Mouse (Mus musculus): ENCODE results near the gene Chst15.

Chst15 gene

DNA sequence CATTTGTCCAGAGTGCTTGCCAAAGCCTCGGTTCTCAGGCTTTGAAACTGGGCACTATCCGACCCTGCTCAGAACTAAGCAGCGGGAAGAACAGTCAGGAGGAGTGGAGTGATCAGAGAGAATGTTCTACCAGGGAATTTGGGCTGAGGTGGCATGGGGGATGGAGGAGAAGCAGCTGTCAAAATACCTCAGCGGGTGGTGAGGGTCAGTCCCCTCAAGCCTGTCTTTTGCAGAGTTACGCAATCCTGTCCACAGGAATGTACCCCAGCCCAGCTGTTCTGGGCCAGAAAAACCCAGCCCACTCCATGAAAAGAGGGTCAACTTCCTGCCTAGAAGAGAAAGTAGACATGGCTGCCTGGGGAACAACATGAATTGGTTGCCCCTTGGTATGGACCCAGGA is 56.4 kb downstream of the Chst15 start:
- DNase-seq: no peak

DNA sequence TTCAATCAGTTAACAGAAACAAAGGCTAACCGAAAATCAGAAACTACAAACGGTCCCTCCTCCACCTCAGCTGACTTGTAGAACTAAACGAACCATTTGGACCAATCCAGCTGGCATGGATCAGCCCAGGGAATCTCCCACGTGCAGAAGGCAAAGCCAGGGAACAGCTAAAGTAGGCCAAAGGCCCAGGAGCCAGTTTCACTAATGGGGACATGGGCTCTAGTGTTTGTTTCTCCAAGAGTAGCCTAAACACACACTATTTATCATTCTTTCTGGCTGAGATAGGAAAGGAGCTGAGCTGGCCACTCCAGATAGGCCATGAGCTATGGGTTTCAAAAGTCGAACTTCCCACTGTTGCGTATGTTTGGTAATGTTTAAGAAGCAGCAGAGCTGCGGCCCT is 58.2 kb downstream of the Chst15 start:
- DNase-seq: peak; percentile 59 to 69

DNA sequence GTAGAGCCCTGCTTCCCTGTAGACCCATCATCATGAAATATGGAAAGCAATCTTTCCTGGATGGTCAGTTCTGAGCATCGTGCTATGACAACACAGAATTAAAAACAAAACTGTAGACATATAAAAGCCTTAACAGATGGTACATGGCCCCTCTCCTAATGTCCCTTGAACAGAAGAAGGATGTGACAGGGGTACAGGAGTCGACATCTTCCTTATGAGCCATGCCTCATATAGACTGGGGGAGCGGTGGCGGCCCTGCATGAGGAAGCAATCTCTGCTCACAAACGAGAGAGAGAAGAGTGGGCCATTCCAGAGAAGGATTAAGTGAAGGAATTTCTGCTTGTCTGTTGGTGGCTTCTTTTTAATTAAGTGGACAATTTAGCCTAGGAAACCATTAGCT is 58.8 kb downstream of the Chst15 start:
- DNase-seq: no peak

DNA sequence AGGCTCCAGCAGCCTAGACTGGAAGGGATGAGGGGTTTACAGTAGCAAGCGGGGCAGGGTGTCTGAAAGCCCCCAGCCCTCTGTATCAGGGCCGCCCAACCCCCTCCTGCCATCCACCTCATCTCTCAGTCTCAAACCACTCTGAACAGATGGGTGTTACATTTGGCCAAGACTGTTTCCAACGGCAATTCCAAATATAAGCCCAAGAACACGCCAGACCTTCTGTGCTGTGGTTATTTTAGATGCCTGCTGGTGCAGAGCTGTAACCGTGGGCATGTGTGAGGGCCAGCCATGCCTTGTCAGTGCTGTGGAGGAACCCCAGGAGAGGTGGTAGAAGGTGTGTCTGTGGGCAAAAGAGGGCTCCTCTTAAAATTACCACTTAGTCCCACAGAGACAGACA is 63.5 kb downstream of the Chst15 start:
- no peak for DNase-seq

DNA sequence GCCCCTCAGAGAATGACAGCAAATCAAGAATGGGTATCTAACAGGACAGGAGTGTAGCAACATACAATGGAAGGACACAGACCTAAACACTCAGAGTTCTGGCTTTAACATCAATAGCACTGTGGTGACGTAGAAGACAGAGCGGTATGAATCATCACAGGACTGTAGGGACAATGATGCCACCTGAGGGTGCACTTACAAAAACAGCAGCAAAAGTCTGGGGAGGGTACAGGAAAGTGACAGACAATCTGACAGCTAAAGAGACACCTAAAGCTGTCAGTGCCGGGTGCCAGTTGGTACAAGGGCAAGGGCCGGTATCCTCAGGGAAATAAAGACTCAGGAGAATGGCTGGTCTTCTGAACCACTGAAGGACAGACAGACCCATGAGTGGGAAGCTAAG is 64.0 kb downstream of the Chst15 start:
- no peak for DNase-seq

DNA sequence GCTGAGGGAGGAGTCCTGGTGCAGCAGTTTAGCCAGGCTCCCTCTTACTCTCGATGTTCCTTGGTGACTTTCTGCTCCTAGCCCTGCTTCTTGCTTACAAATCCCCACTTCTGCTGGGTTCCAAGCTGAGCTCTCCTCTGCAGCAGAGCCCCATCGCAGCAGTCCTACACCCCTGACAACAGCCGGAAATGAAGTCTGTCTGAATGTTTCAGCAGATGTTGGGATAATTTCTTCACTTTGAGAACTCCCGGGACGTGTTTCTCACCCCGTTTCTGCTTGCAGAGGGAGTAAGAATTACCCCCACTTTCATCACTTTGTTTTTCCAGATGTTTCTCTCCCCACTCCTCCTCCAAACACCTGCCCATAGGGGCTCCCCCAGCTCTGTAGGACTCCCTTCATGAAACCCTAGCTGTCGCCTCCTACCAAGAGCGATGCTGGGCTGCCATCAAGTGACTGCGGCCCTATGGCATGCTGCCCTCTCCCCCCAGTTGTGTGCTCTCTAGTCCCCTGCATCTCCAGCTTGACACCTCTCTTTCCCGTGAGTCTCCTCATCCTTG is 67.4 kb downstream of the Chst15 start:
- DNase-seq: no peak

DNA sequence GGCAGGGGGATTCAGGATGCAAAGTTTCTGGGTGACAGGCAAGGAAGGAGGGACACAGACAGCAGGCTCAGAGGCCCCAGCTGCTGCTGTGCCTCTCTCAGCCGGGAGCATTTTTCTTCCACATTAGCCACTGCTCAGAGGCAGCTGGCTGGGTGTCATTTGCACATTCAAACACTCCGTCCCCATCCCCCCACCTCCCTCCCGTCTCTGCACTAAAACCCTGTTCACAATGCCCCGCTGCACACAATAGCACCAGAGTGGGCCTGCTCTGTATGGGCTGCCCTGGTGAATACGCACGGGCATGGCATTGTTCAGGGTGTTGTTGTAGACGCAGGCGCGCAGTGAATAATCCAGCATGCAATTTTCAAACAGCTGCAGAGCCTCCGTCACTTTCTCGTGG is 69.5 kb downstream of the Chst15 start:
- DNase-seq: peak; percentile 57 to 70

DNA sequence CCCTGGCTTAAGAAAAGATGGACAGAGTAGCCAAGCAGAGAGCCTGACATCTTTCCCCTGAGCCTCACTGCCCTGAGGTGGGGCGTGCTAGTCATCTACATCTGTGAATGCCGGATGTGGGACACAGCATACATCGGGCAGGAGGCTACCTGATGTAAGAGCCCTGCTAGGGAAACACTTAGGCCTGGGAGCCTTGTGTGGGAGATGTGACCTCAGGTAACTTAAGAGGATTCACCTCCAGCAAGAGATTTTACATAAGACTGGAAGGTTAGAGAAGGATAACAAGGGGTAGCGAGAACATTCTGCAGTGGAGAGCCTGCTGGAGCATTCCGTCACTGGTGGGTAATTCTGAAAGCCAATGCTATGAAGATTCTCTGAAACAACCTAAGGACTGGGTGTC is 69.9 kb downstream of the Chst15 start:
- DNase-seq: no peak

DNA sequence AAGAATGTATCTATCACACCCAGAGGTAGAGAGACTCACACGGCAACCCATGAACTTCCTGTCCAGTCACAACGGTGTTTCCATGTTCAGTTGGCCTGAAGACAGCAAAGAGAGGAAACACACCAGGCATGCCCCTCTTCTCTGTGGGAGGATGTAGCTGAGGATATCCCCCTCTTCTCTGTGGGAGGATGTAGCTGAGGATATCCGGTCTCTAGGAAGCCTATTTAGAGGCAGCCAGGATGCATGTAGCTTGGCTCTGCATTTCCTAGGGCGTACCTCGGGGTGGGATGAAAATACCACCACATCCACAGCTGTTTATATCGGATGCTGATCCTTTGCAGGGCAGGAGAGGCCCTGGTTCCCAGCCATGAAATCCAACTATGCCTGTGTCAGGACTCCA is 71.3 kb downstream of the Chst15 start:
- DNase-seq: no peak

DNA sequence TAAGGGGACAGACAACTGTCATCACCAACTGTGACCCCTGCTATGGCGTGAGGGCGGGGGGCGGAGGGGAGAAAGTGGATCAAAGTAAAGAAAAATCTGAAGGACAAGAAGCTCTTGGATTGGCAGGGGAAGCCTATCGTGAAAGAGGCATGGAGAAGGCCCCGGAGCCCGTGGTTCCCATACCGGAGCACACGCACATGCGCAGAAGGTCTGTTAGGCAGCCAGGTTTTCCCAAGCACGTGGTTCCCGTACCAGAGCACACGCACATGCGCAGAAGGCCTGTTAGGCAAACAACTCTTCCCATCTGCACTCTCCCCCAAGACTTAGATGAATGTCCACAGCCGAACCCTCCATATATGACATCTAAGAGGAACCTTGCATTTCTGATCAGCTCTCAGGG is 72.4 kb downstream of the Chst15 start:
- DNase-seq: no peak

DNA sequence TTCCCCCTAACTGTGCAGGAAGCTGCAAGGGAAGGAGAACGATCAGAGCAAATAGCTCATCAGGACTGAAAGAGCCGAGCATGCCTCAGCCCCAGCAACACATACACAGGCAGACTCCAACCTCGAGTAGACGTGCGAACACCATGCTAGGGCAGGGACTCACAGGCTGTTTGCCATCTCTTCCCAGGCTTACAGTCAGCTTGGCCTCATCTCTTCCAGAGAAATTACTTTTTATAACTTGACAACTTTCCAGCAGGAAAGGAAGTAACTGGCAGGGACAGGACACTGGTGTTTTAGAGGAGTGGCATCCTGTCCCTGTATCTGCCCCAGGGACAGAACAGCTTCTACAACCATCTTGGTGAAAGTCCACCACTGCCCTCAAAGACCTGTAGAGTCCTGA is 73.8 kb downstream of the Chst15 start:
- DNase-seq: no peak

DNA sequence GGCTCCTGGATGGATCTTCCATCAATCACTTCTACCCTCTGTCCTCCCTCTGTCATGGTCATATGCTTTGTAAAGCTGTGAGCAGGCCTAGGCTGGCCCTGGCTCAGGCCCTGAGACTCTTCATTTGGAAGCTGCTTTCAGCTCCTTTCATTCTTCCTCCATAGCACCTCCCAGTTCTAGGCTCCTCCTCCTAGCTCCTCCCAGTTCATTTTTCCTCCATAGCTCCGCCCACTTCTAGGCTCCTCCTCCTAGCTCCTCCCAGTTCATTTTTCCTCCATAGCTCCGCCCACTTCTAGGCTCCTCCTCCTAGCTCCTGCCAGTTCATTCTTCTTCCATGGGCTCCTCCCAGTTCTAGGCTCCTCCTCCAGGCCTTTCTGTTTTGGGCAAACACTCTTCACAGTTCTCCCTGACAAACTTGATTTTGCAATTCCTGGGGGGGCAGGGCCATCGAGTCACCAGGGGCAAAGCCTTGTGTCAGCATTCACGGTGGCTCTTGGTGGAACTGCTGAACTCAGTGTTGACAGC is 74.3 kb downstream of the Chst15 start:
- DNase-seq: peak in 1 of 2 experiments; percentile 51

DNA sequence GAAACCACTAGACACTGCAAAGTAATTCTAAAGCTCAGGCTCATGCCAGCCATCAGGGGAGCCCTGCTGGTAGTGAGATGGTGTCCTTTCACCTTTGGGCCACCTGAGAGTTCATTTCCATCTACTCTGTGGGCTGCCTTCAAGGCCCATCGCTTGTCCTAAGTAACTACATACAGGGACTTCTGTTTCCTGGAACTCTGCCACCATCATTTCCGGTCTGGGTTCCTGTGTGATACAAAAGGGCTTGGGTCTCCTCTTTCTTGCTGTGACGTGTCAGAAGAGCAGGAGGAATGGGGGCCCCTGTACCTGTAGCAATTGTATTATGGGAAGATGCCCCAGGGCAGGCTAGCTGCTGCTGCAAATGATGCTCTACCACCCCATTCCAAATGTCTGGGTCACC is 78.1 kb downstream of the Chst15 start:
- DNase-seq: no peak

DNA sequence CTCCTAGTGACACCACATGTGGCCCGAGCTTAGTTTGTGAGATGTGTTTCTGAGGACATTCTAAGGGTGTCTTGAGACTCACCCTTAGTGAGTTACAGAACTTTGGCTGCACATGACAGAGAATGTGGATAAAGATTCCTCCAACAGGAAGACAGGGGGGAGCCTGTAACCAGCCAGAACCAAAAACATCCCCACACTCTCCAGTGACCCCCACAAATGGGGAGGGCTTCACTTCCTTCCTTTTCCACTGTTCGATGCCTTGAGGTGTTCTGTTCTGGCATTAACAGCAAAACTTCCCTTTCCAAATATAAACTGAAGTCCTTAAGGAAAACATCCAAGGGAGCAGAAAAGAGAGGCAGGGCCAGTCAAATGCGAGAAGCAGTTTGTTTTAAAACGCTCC is 79.8 kb downstream of the Chst15 start:
- DNase-seq: no peak

DNA sequence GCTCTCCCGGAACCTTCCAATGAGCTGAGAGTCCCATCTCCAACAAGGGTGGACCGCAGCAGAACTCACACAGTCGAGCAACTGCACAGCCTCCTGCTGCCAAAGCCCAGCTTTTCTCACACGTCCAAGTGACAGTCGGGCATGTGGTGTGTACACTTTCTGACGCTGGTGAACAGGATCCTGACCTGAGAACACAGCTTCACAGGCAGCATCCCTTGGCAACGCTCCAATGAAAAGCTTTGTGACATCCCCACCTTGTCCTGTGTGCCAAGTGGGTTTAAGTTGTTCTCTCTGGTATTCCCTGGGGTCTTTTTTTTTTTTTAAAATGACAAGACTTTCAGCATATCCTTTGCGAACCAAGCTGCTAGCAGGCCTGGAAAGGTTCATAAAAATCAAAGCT is 80.2 kb downstream of the Chst15 start:
- DNase-seq: peak in 1 of 2 experiments; percentile 38

DNA sequence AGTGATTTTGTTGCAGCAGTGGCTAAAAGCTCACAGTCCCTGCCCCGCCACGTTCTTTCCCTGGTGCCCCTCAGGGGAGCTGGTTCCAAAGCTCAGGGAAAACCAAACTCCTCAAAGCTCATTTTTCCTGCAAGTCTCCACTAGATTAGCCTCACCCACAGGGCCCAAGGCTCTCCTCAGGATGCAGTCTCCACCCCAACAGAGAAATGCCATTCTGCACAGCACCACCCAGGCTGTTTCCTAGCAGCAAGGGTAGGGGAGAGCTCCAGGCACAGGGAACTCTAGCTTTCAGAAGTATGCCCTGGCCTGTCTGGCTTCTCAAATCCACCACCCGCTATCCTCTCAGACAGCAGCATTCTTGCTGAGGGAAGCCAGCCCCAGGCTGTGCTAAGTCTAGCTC is 82.8 kb downstream of the Chst15 start:
- no peak for DNase-seq

DNA sequence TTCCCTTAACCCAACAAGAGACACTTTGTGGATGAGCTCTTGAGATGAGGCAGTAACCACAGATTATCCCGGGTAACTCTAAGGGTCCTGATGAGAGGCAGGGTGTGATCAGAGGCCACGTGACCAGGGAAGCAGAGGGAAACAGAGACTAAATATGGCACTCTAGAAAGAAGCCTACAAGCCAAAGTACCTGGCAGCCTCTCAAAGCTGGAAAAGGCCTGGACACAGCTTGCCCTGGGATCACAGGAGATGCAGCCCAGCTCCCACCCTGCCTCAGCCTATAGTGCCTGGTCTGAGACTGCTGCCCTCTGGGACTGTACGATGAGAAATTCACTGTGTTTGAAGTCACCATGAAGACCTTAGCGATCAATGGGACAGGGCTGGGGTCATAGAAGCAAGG is 83.3 kb downstream of the Chst15 start:
- DNase-seq: no peak

DNA sequence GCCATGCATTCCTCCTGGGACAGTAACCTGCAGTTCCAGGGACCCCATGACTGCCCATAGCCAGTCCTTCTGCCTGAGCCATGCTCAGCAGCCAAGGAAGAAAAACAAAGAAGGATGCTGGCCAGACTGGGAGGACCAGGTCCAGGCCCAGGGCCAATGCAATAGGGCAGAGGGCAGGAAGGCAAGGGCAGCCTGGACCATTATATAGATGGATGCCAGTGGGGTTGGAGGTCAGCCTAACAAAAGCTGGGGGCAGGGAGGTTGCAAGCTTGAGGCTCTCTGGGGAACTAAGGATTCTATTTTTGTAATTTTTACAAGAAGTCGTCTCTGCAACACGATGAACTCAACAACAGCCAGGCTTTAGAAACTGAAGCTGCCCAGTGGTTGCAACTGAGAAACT is 84.1 kb downstream of the Chst15 start:
- DNase-seq: peak; percentile 37 to 53

DNA sequence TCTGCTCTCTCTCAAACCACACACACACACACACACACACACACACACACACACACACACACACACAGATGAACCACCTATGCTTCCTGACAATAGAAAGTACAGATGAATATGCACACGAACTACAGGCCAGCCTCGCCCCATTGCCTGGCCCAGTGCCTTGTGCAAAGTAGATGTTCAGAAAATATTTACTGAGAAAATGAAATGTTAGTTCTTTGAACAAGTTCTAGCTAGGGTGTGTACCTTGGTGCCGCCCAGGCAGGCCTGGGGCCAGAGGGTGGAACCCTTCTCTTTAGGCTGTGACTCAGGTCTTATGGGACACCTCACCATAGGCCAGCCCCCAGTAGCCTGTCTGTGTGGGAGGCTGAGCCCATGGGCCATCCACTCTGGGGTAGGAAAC is 85.6 kb downstream of the Chst15 start:
- no peak for DNase-seq

DNA sequence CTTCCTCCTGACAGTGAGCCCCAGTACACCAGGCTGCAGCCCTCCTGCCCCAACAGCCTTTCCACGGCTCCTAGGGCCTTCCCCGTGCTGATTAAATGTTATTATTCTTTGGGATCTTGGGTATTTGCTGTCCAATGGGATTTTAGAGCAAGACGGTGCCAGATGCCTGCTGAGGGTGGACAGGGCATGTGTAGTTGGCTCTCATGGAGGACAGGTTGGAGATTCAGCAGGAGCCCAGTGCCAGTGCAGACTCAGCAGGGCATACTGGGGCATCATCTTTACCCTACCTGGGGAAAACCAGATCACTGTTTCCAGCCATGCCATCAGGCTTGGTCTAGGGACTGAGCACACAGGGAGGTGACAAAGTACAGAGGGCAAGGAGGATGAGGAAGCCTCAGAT is 86.1 kb downstream of the Chst15 start:
- DNase-seq: no peak

DNA sequence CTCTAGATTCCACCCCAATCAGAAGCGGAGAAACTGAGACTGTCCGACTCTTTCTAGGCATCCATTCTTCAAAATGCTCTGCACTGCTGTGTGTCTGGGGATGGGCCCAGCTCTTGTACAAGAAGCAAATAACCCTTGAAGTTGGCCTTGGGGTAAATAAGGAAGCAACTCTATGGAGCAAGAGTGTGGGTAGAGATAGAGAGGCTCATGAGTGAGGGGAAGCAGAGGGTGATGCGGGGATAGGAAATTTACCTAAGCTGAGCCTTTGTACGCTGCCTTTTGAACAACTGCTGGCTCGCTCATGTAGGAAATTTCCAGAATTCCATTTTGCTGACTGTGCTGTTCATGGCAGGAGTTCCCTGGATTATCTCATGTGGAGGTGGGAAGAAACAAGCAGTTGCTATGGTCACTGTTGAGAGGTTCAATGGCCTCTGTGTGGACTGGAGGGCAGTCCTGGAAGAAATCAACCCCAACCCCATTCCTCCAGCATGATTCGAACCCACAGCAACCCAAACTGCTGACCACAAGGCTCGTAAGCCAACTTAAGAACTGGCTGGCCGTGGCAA is 89.9 kb downstream of the Chst15 start:
- DNase-seq: no peak

DNA sequence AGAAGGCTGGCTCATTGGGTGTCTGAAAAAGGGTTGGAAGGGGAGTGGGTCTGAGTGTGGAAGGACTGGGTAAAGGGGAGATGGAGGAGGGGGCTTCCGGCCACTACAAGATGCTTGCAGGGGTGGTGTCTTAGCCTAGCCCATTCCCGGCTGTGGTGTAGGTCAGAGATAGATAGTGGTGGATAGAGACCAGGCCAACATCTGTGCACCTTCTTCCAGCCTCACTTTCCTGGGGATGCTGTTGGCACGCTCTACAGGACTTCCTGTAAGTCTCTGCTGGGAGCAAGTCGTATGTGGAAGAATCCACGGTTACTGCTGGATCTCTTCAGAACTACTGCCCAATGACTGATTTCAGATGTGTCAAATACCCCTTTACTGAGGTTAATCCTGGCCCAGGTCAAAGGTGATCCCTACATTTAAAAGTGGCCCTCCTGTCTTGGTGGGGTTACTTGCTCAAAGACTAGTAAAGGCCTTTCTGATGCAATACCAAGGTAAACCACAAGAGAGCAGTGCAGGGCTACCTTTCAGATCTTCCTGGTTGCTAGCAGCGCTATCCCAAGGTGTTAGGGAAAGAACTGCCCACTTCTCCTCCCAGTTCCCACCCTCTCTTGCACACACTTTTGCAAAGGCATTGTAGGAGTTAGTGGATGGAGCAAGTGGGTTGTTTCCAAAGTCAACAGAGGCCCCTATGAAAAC is 90.5 kb downstream of the Chst15 start:
- DNase-seq: peak; percentile 81 to 85

DNA sequence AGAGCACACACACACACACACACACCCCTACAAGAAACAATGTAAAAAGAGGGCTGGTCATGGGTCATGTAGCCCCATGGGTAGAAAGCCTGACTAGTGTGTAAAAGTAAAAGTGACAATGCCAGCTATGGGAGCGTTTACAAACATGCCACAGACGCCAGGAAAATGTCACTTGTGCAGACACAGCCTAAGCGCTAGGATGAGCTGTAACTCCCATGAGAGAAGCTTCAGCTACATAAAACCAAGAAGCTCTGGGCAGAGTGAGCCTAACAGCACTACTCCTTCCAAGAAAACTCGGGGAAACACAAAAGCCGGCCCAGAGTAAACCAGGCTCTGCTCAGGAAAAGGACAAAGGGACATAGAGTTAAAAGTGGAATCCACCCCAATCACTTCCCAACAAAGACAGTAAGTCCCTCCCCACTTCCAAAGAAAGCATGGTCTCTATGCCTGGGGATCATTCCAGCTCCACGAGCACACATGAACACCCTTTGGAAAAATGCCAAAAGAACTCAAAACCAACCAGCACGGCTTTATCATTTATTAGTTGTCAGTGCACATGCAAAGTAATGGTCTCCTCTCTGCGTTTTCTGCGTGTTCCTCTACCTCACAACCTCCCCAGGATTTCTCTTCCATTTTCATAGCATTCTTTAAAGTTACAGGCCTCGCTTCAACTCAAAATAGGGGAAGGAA is 93.4 kb downstream of the Chst15 start:
- no peak for DNase-seq

DNA sequence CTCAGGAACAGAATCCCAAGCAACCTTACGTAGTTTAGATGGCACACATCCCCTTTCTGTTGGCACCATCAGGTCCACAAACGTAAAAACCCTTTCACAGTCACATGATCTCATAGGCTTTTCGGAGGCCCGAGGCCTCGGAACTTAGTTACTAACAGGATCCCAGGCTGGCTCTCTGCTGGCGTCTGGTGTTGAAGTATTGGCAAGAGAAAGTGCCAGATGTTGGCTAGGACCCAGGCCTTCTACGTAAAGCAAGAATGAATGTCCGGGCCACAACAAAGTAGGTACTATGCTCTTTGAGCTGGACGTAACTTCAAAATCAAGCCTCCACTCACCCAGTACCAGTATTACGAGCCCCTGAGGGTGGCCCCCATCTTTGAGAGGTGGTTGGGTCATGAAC is 103.0 kb downstream of the Chst15 start:
- DNase-seq: no peak
